Mouse (Mus musculus): ENCODE measurements around the gene Uvrag.

Uvrag gene

GRCm38 (mm10) chr7:99021277-99021676 is 119.7 kb downstream of the Uvrag start:
- no peak for DNase-seq (ENCODE audit: low spot score in 2 of 2)

GRCm38 (mm10) chr7:99020353-99020752 is 120.6 kb downstream of the Uvrag start:
- DNase-seq (ENCODE audit: low spot score in 2 of 2): no peak

- no peak for DNase-seq (ENCODE audit: low spot score in 2 of 2)
Observed at GRCm38 (mm10) chr7:99017224-99017844, 123.6 kb downstream of the Uvrag start.

- DNase-seq (ENCODE audit: low spot score in 2 of 2): no peak
Observed at GRCm38 (mm10) chr7:99015914-99016313, 125.0 kb downstream of the Uvrag start.

GRCm38 (mm10) chr7:99015419-99015818 is 125.5 kb downstream of the Uvrag start:
- no peak for DNase-seq (ENCODE audit: low spot score in 2 of 2)

- no peak for DNase-seq (ENCODE audit: low spot score in 2 of 2)
Observed at GRCm38 (mm10) chr7:99014620-99015019, 126.3 kb downstream of the Uvrag start.

GRCm38 (mm10) chr7:99007506-99008354 is 133.2 kb downstream of the Uvrag start:
- no peak for DNase-seq (ENCODE audit: low spot score in 2 of 2)

GRCm38 (mm10) chr7:99003231-99003630 is 137.7 kb downstream of the Uvrag start:
- DNase-seq (ENCODE audit: low spot score in 2 of 2): no peak

GRCm38 (mm10) chr7:98998722-98999121 is 142.2 kb downstream of the Uvrag start:
- no peak for DNase-seq (ENCODE audit: low spot score in 2 of 2)

GRCm38 (mm10) chr7:98997760-98998159 is 143.2 kb downstream of the Uvrag start:
- DNase-seq (ENCODE audit: low spot score in 2 of 2): no peak

GRCm38 (mm10) chr7:98996791-98997190 is 144.2 kb downstream of the Uvrag start:
- no peak for DNase-seq (ENCODE audit: low spot score in 2 of 2)

GRCm38 (mm10) chr7:98995126-98995727 is 145.7 kb downstream of the Uvrag start:
- no peak for DNase-seq (ENCODE audit: low spot score in 2 of 2)

GRCm38 (mm10) chr7:98994137-98994536 is 146.8 kb downstream of the Uvrag start:
- no peak for DNase-seq (ENCODE audit: low spot score in 2 of 2)

- DNase-seq (ENCODE audit: low spot score in 2 of 2): no peak
Observed at GRCm38 (mm10) chr7:98993395-98993794, 147.5 kb downstream of the Uvrag start.

- no peak for DNase-seq (ENCODE audit: low spot score in 2 of 2)
Observed at GRCm38 (mm10) chr7:98991204-98991761, 149.7 kb downstream of the Uvrag start.

GRCm38 (mm10) chr7:98990510-98990909 is 150.4 kb downstream of the Uvrag start:
- DNase-seq (ENCODE audit: low spot score in 2 of 2): no peak

GRCm38 (mm10) chr7:98986962-98987441 is 153.9 kb downstream of the Uvrag start:
- DNase-seq (ENCODE audit: low spot score in 2 of 2): no peak

- no peak for DNase-seq (ENCODE audit: low spot score in 2 of 2)
Observed at GRCm38 (mm10) chr7:98985935-98986334, 155.0 kb downstream of the Uvrag start.

GRCm38 (mm10) chr7:98985489-98985888 is 155.5 kb downstream of the Uvrag start:
- DNase-seq (ENCODE audit: low spot score in 2 of 2): no peak

GRCm38 (mm10) chr7:98984319-98984718 is 156.6 kb downstream of the Uvrag start:
- no peak for DNase-seq (ENCODE audit: low spot score in 2 of 2)

- DNase-seq (ENCODE audit: low spot score in 2 of 2): no peak
Observed at GRCm38 (mm10) chr7:98983058-98983457, 157.9 kb downstream of the Uvrag start.

GRCm38 (mm10) chr7:98981423-98981822 is 159.5 kb downstream of the Uvrag start:
- no peak for DNase-seq (ENCODE audit: low spot score in 2 of 2)

All from spleen, postnatal 14 days (tissue).